Mouse (Mus musculus) limb, embryonic 14.5 days (tissue): ENCODE measurements at regions not wholly inside any gene's neighbourhood (a gene's known extent, or its start where the extent isn't known, plus 50 kb on each side); places are given as distances from the start of the nearest gene placed in this dataset.

Experiments used
- ATAC-seq: fragments of 200-750 bp; cut with Nextera tagmentation; 2 replicates; pipeline ENCODE4 v1.8.0; 2017; ENCODE audit warnings: low read depth, moderate number of reproducible peaks, moderate TSS enrichment; ENCODE audit not compliant: low FRiP score
- DNase-seq: peaks from one replicate; pipeline ENCODE4 v3.0.0-alpha.2; 2015; ENCODE audit warnings: low spot score
- H3K27ac ChIP-seq: fragments of 300-500 bp; sonication (generic); replicated peaks from 2 replicates; pipeline ENCODE4 v1.5.1; 2014; ENCODE audit warnings: low read depth, mild to moderate bottlenecking, low read length, moderate library complexity, mixed read lengths
- H3K27me3 ChIP-seq: fragments of 300-500 bp; sonication (generic); 2 replicates; pipeline ENCODE4 v1.6.1; 2014; ENCODE audit warnings: low read length, mixed read lengths; ENCODE audit not compliant: control insufficient read depth, insufficient read depth
- H3K36me3 ChIP-seq: fragments of 300-500 bp; sonication (generic); 2 replicates; pipeline ENCODE4 v1.6.1; 2014; ENCODE audit warnings: mild to moderate bottlenecking, low read length, moderate library complexity, mixed read lengths; ENCODE audit not compliant: control insufficient read depth, insufficient read depth
- H3K4me1 ChIP-seq: fragments of 300-500 bp; sonication (generic); 2 replicates; pipeline ENCODE4 v1.6.1; 2014; ENCODE audit warnings: antibody characterized with exemption, low read length, mixed read lengths; ENCODE audit not compliant: control insufficient read depth, insufficient read depth
- H3K4me2 ChIP-seq: fragments of 300-500 bp; sonication (generic); replicated peaks from 2 replicates; pipeline ENCODE4 v1.6.1; 2014; ENCODE audit warnings: low read depth, mild to moderate bottlenecking, low read length, moderate library complexity; ENCODE audit not compliant: severe bottlenecking
- H3K4me3 ChIP-seq: fragments of 300-500 bp; sonication (generic); replicated peaks from 2 replicates; pipeline ENCODE4 v1.5.1; 2014; ENCODE audit warnings: low read length
- H3K9ac ChIP-seq: fragments of 300-500 bp; sonication (generic); 2 replicates; pipeline ENCODE4 v1.6.1; 2014; ENCODE audit warnings: mild to moderate bottlenecking, low read depth, low read length, moderate library complexity; ENCODE audit not compliant: severe bottlenecking
- H3K9me3 ChIP-seq: fragments of 300-500 bp; sonication (generic); 2 replicates; pipeline ENCODE4 v1.6.1; 2016; ENCODE audit warnings: low read length; ENCODE audit not compliant: control insufficient read depth
- POLR2A ChIP-seq: fragments of 200-500 bp; IDR thresholded peaks from 2 replicates; pipeline ENCODE4 v1.8.0; 2012; ENCODE audit warnings: inconsistent platforms, mild to moderate bottlenecking, moderate library complexity, borderline replicate concordance; ENCODE audit not compliant: insufficient read depth, insufficient read length; ENCODE audit errors: extremely low read depth
- WGBS: fragments of 180-500 bp; shearing (Covaris S2); extraction: QIAGEN DNeasy Blood & Tissue Kit; methylation state at CpG from one replicate; pipeline ENCODE4 v1.1.7; 2014; 5-methylcytosine and 5-hydroxymethylcytosine counted together

GRCm38 (mm10) chr13:52738095-52738660, 155.2 kb downstream of the Syk start:
- Histone ChIP-seq H3K9ac (no peak overlapping the region), H3K4me3 (no peak overlapping the region), H3K4me2 (no peak overlapping the region), H3K27ac (no peak overlapping the region), H3K9me3 (no peaks in the 10 kb centered on the region), H3K4me1 (peaks cover 13% of the 10 kb centered on the region), H3K36me3 (no peaks in the 10 kb centered on the region), H3K27me3 (no peaks in the 10 kb centered on the region)
- no peak for TF ChIP-seq POLR2A
- no peak for ATAC-seq
- 67% methylated on average over 9 of the region's 9 CpGs for WGBS
- DNase-seq: no peak

GRCm38 (mm10) chr13:52741371-52741770, 158.4 kb downstream of the Syk start:
- no peak for DNase-seq
- no peak overlapping the region for H3K27ac ChIP-seq
- no peak overlapping the region for H3K4me2 ChIP-seq
- peaks cover 3% of the 10 kb centered on the region for H3K4me1 ChIP-seq
- ATAC-seq: no peak
- WGBS: 73% methylated on average over 4 of the region's 4 CpGs
- TF ChIP-seq POLR2A: no peak
- no peaks in the 10 kb centered on the region for H3K27me3 ChIP-seq
- no peak overlapping the region for H3K4me3 ChIP-seq
- H3K36me3 ChIP-seq: no peaks in the 10 kb centered on the region
- no peak overlapping the region for H3K9ac ChIP-seq
- no peaks in the 10 kb centered on the region for H3K9me3 ChIP-seq

GRCm38 (mm10) chr13:52756005-52756404, 173.0 kb downstream of the Syk start:
- H3K9me3 ChIP-seq: no peaks in the 10 kb centered on the region
- H3K4me3 ChIP-seq: no peak overlapping the region
- no peaks in the 10 kb centered on the region for H3K4me1 ChIP-seq
- no peak overlapping the region for H3K9ac ChIP-seq
- H3K27me3 ChIP-seq: no peaks in the 10 kb centered on the region
- H3K4me2 ChIP-seq: no peak overlapping the region
- no peak for ATAC-seq
- WGBS: 65% methylated on average over 10 of the region's 10 CpGs
- no peak for TF ChIP-seq POLR2A
- no peaks in the 10 kb centered on the region for H3K36me3 ChIP-seq
- no peak overlapping the region for H3K27ac ChIP-seq
- DNase-seq: no peak

GRCm38 (mm10) chr13:52765508-52766181, 163.8 kb downstream of the Auh start:
- Histone ChIP-seq H3K4me1 (peaks cover 20% of the 10 kb centered on the region), H3K9ac (peak overlapping the region; percentile 21), H3K4me3 (no peak overlapping the region), H3K27ac (peak overlapping the region; percentile 48), H3K27me3 (no peaks in the 10 kb centered on the region), H3K9me3 (no peaks in the 10 kb centered on the region), H3K36me3 (no peaks in the 10 kb centered on the region), H3K4me2 (peak overlapping the region; percentile 11; the same call in 1 of the 2 replicates)
- peak; percentile 83 for ATAC-seq
- 8% methylated on average over 13 of the region's 13 CpGs for WGBS
- no peak for TF ChIP-seq POLR2A
- peak; percentile 79 for DNase-seq

- Histone ChIP-seq H3K4me1 (peaks cover 20% of the 10 kb centered on the region), H3K9me3 (no peaks in the 10 kb centered on the region), H3K4me2 (no peak overlapping the region), H3K27ac (0 out of 2 replicates have a peak overlapping the region, but pooled peaks have one; percentile 7), H3K9ac (no peak overlapping the region), H3K4me3 (no peak overlapping the region), H3K36me3 (no peaks in the 10 kb centered on the region), H3K27me3 (no peaks in the 10 kb centered on the region)
- DNase-seq (no peak), ATAC-seq (no peak)
- TF ChIP-seq POLR2A: no peak
- WGBS: 73% methylated on average over 2 of the region's 2 CpGs
Measured at GRCm38 (mm10) chr13:52766236-52766635, 163.2 kb downstream of the Auh start.

- no peaks in the 10 kb centered on the region for H3K36me3 ChIP-seq
- no peak overlapping the region for H3K4me3 ChIP-seq
- H3K27ac ChIP-seq: no peak overlapping the region
- no peak for ATAC-seq
- peaks cover 16% of the 10 kb centered on the region for H3K4me1 ChIP-seq
- no peak overlapping the region for H3K9ac ChIP-seq
- H3K9me3 ChIP-seq: no peaks in the 10 kb centered on the region
- no peaks in the 10 kb centered on the region for H3K27me3 ChIP-seq
- TF ChIP-seq POLR2A: no peak
- DNase-seq: no peak
- no peak overlapping the region for H3K4me2 ChIP-seq
- WGBS: 83% methylated on average over 8 of the region's 8 CpGs
Measured at GRCm38 (mm10) chr13:52769956-52770355, 159.5 kb downstream of the Auh start.
